Mouse (Mus musculus) kidney, embryonic 14.5 days (tissue): Measurements from ENCODE around the gene Ablim1. TPM values are rescaled to one million over a fixed set of nuclear protein-coding genes. Genes with fewer than 3 reads are reported as not detected.

Source experiments
- ATAC-seq: fragments of 200-750 bp; cut with Nextera tagmentation; 2 replicates; pipeline ENCODE4 v1.8.0; 2017; ENCODE audit warnings: moderate number of reproducible peaks, mild to moderate bottlenecking, moderate TSS enrichment, moderate library complexity; ENCODE audit not compliant: low FRiP score, low TSS enrichment
- H3K27ac ChIP-seq: fragments of 300-500 bp; sonication (generic); 2 replicates; pipeline ENCODE4 v1.5.1; 2014; ENCODE audit warnings: low read depth, mild to moderate bottlenecking, low read length, moderate library complexity, mixed read lengths
- H3K27me3 ChIP-seq: fragments of 300-500 bp; sonication (generic); 2 replicates; pipeline ENCODE4 v1.6.1; 2014; ENCODE audit warnings: mild to moderate bottlenecking, low read length; ENCODE audit not compliant: control insufficient read depth, insufficient read depth
- H3K36me3 ChIP-seq: fragments of 300-500 bp; sonication (generic); 2 replicates; pipeline ENCODE4 v1.6.1; 2014; ENCODE audit warnings: low read length, mixed read lengths; ENCODE audit not compliant: control insufficient read depth, insufficient read depth
- H3K4me1 ChIP-seq: fragments of 300-500 bp; sonication (generic); 2 replicates; pipeline ENCODE4 v1.6.1; 2014; ENCODE audit warnings: low read length, mixed read lengths; ENCODE audit not compliant: control insufficient read depth, insufficient read depth
- H3K4me2 ChIP-seq: fragments of 300-500 bp; sonication (generic); replicated peaks from 2 replicates; pipeline ENCODE4 v1.6.1; 2014; ENCODE audit warnings: low read depth, mild to moderate bottlenecking, low read length
- H3K4me3 ChIP-seq: fragments of 300-500 bp; sonication (generic); 2 replicates; pipeline ENCODE4 v1.5.1; 2014; ENCODE audit warnings: mild to moderate bottlenecking, low read length
- H3K9ac ChIP-seq: fragments of 300-500 bp; sonication (generic); 2 replicates; pipeline ENCODE4 v1.6.1; 2014; ENCODE audit warnings: low read depth, mild to moderate bottlenecking, low read length, moderate library complexity
- H3K9me3 ChIP-seq: fragments of 300-500 bp; sonication (generic); 2 replicates; pipeline ENCODE4 v1.6.1; 2016; ENCODE audit warnings: low read length; ENCODE audit not compliant: control insufficient read depth
- WGBS: fragments of 180-500 bp; shearing (Covaris S2); extraction: QIAGEN DNeasy Blood & Tissue Kit; methylation state at CpG from one replicate; pipeline ENCODE4 v1.1.7; 2014; 5-methylcytosine and 5-hydroxymethylcytosine counted together
- polyA plus RNA-seq: library from polyadenylated mRNA; unstranded; fragments of >200 nt; fragmentation: Nextera tagmentation; extraction: Ambion mirVana; gene quantifications from 2 replicates; pipeline ENCODE4 v1.2.1, GENCODE M21; 2014

Gene Ablim1
- polyA plus RNA-seq, 1 experiment from 2014 or later = 36.0 TPM

DNA sequence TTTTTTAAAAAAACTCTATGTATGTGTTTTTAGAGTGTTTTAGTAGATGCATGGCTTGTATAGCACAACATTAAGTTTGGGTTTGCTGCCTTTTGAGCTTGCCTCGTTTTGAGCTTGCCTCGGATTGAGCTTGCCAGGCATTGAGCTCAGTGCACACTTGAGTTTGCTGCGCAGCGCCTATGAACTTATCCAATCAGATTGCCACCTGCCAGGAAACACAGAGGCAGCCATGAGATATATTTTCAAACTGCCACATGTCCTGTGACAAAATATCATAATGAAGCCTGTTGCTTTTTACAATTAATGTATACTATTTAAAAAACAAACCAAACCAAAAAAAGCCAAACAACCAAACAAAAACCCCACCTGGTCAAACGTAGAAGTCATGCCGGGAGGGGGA is 16.5 kb upstream of the Ablim1 start:
- 85% methylated on average over 6 of the region's 6 CpGs for WGBS
- Histone ChIP-seq H3K9me3 (no peaks in the 10 kb centered on the region), H3K27me3 (no peaks in the 10 kb centered on the region), H3K4me1 (no peaks in the 10 kb centered on the region), H3K9ac (no peak overlapping the region), H3K4me2 (no peak overlapping the region), H3K4me3 (no peak overlapping the region), H3K27ac (no peak overlapping the region), H3K36me3 (no peaks in the 10 kb centered on the region)
- no peak for ATAC-seq

DNA sequence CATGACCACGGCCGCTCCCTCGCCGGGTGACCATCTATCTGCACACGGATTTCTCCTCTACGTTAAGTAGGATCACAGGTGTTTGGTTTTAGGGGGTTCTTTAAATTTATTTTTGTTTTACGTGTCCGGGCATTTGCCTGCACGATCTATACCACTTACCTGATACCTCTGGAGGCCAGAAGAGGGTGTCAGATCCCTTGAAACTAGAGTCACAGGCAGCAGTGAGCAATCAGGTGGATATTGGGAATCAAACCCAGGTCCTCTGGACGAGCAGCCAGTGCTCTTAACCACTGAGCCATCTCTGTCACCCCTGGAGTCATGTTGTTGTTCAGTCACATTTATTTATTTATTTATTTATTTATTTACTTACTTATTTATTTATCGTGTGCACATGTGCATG is 15.6 kb upstream of the Ablim1 start:
- no peaks in the 10 kb centered on the region for H3K9me3 ChIP-seq
- H3K9ac ChIP-seq = no peak overlapping the region
- no peak overlapping the region for H3K4me3 ChIP-seq
- ATAC-seq = no peak
- H3K36me3 ChIP-seq = no peaks in the 10 kb centered on the region
- no peaks in the 10 kb centered on the region for H3K4me1 ChIP-seq
- no peak overlapping the region for H3K27ac ChIP-seq
- 76% methylated on average over 11 of the region's 11 CpGs for WGBS
- no peak overlapping the region for H3K4me2 ChIP-seq
- H3K27me3 ChIP-seq = no peaks in the 10 kb centered on the region

DNA sequence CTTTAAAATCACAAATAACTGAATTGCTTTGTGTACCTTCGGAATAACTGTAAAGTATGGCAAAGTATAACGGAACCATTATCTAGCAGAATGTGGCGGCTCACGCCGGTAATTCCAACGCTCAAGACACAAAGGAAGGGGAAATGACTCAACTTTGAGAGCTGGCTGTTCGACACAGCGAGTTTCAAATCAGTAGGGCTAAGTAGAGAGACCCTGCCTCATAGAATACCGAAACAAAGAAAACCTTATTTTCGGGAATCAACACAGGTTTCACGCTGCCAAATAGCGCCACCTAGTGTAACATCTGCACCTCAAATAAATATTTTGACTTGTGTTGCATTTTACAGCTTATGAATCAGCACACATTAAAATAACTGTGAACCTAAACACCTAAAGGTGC is 14.1 kb upstream of the Ablim1 start:
- H3K36me3 ChIP-seq = no peaks in the 10 kb centered on the region
- WGBS = 66% methylated on average over 12 of the region's 12 CpGs
- ATAC-seq = no peak
- H3K9me3 ChIP-seq = no peaks in the 10 kb centered on the region
- no peak overlapping the region for H3K9ac ChIP-seq
- H3K27me3 ChIP-seq = no peaks in the 10 kb centered on the region
- H3K4me2 ChIP-seq = no peak overlapping the region
- H3K27ac ChIP-seq = no peak overlapping the region
- H3K4me3 ChIP-seq = no peak overlapping the region
- no peaks in the 10 kb centered on the region for H3K4me1 ChIP-seq

DNA sequence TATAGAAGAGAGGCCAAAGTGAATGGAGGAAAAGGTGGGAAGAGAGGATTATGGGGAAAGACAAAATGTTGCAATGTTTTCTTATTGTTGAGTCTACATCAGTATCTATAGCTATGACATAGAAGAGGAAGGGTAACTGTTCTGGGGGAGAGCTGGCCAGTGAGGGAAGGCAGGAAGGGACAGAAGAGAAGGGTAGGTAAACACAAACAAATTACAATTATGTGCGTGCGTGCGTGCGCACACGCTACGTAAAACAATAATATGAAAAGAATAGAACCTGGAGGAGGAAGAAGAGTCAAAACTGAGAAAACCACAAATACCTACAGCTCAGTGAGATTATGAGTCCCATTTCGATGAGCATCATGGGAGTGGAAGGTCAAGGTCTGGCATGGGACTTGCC is 13.6 kb upstream of the Ablim1 start:
- no peaks in the 10 kb centered on the region for H3K9me3 ChIP-seq
- no peak overlapping the region for H3K4me3 ChIP-seq
- over 99% methylated on average over 7 of the region's 7 CpGs for WGBS
- H3K4me2 ChIP-seq = no peak overlapping the region
- no peak overlapping the region for H3K9ac ChIP-seq
- no peak for ATAC-seq
- no peaks in the 10 kb centered on the region for H3K4me1 ChIP-seq
- H3K27ac ChIP-seq = no peak overlapping the region
- H3K27me3 ChIP-seq = no peaks in the 10 kb centered on the region
- H3K36me3 ChIP-seq = no peaks in the 10 kb centered on the region

DNA sequence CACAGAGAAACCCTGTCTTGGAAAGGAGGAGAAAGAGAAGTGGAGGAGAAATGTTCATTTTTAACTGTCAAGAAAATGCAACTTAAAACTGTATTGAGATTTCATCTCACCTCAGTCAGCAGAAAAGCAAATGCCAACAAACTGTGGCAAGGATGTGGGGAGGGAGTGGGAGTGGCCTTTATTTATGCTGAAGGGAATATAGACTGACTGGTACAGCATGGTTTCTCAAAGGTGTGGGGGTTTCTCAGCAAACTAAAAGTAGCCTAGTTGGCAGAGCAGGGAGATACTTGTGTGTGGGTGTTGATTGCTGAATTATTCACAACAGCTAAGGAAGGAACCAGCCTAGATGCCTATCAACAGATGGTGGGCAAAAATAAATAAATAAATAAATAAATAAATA is 13.0 kb upstream of the Ablim1 start:
- Histone ChIP-seq H3K4me1 (no peaks in the 10 kb centered on the region), H3K4me3 (no peak overlapping the region), H3K9me3 (no peaks in the 10 kb centered on the region), H3K27ac (no peak overlapping the region), H3K36me3 (no peaks in the 10 kb centered on the region), H3K9ac (no peak overlapping the region), H3K4me2 (no peak overlapping the region), H3K27me3 (no peaks in the 10 kb centered on the region)
- no peak for ATAC-seq

DNA sequence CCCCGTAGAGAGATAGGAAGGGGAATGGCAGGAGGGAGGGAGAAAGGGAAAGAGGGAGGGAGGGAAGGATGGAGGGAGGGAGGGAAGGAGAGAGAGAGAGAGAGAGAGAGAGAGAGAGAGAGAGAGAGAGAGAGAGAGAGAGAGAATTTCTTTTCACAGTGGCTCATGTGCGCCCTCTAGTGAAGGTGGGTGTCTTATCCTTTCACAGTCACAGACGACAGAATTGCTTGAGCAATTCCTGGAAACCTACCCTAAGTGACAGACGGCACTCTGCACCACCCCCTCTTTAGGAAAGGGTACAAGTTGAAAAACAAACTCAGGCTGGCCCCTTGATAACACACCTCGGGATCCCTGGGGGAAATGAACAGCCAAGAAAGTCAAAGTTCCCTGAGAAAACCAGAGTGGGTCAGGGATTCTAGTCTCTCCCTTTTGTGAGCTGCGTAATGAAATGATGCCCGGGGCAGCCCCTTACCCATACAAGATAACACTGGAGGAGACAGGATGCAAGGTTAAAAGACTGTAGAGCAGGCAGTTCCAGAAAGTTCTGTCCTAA is 11.1 kb upstream of the Ablim1 start:
- H3K27ac ChIP-seq = no peak overlapping the region
- H3K27me3 ChIP-seq = no peaks in the 10 kb centered on the region
- H3K4me1 ChIP-seq = no peaks in the 10 kb centered on the region
- 32% methylated on average over 7 of the region's 7 CpGs for WGBS
- no peak overlapping the region for H3K4me2 ChIP-seq
- no peak overlapping the region for H3K4me3 ChIP-seq
- no peak overlapping the region for H3K9ac ChIP-seq
- no peaks in the 10 kb centered on the region for H3K9me3 ChIP-seq
- H3K36me3 ChIP-seq = no peaks in the 10 kb centered on the region
- no peak for ATAC-seq

DNA sequence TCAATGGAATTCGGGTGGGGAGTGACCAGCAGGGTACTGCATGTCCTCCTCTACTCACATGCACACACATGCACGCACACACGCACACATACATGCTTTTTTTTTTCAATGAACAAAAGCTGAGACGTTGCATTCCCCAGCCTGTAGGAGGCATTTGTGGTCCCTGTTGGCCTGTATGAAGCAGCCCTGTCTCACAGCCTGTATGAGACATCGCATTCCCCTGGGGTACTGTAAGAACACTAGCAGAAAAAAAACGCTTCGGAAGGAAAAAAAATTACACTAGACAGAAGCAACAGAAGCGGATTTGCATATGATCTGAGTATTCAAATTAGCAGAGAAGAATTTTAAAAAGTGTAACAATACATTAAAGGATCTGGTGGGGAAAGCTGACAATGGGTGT is 8.4 kb upstream of the Ablim1 start:
- Histone ChIP-seq H3K9ac (no peak overlapping the region), H3K27ac (no peak overlapping the region), H3K4me1 (no peaks in the 10 kb centered on the region), H3K4me2 (no peak overlapping the region), H3K27me3 (no peaks in the 10 kb centered on the region), H3K36me3 (no peaks in the 10 kb centered on the region), H3K9me3 (no peaks in the 10 kb centered on the region), H3K4me3 (no peak overlapping the region)
- 87% methylated on average over 8 of the region's 8 CpGs for WGBS
- ATAC-seq = no peak

DNA sequence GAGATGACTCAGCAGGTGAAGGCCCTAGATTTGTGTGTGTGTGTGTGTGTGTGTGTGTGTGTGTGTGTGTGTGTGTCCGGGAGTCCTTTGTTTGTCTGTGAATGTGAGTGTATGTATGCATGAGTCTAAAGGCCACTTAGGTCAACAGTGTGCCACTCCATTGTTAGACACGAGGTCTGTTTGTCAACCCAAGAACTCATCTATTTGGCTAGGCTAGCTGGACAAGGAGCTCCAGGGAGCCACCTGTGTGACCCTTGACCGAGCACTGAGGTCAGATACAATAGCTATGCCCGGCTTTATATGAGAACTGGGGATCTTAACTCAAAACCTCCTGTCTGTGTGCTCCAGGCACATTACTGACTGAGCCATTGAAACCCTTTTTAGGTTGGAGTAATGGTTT is 7.8 kb upstream of the Ablim1 start:
- H3K27ac ChIP-seq = no peak overlapping the region
- no peaks in the 10 kb centered on the region for H3K36me3 ChIP-seq
- no peak for ATAC-seq
- H3K4me2 ChIP-seq = no peak overlapping the region
- H3K4me1 ChIP-seq = no peaks in the 10 kb centered on the region
- H3K4me3 ChIP-seq = no peak overlapping the region
- H3K27me3 ChIP-seq = no peaks in the 10 kb centered on the region
- no peaks in the 10 kb centered on the region for H3K9me3 ChIP-seq
- no peak overlapping the region for H3K9ac ChIP-seq
- WGBS = 86% methylated on average over 4 of the region's 4 CpGs

DNA sequence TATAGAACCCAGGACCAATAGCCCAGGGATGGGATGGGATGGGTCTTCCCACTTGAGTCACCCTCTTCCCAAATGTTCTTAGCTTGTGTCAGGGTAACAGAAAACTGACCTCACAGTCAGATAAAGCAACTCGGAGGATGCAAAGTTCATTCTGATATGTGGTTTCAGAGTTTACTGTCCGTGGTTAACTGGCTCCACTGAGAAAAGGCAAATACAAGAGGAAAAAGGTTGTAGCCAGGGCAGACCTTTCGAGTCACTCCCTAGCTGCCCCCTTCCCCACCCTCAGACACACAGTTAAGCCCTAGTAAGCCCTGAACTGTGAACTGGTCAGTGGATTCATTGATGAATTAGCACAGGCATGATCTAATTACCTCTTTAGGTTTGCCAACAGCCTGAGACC is 7.1 kb upstream of the Ablim1 start:
- Histone ChIP-seq H3K4me3 (no peak overlapping the region), H3K27ac (no peak overlapping the region), H3K9me3 (no peaks in the 10 kb centered on the region), H3K27me3 (no peaks in the 10 kb centered on the region), H3K4me1 (no peaks in the 10 kb centered on the region), H3K9ac (no peak overlapping the region), H3K4me2 (no peak overlapping the region), H3K36me3 (no peaks in the 10 kb centered on the region)
- WGBS = 70% methylated on average over 3 of the region's 3 CpGs
- ATAC-seq = no peak
